Mouse (Mus musculus) forebrain, embryonic 16.5 days (tissue): ENCODE measurements around the gene Shb. TPM values are rescaled to one million over a fixed set of nuclear protein-coding genes. Genes with fewer than 3 reads are reported as not detected.
A peak's percentile ranks its signal among the peaks of the same experiment; 100 is the strongest.

Experiments
- ATAC-seq: fragments of 200-750 bp; cut with Nextera tagmentation; 2 replicates; pipeline ENCODE4 v1.8.0; 2017; ENCODE audit warnings: mild to moderate bottlenecking, moderate library complexity
- H3K27ac ChIP-seq: fragments of 300-500 bp; sonication (generic); 2 replicates; pipeline ENCODE4 v1.5.1; 2014; ENCODE audit warnings: low read length, control low read depth
- H3K27me3 ChIP-seq: fragments of 300-500 bp; sonication (generic); replicated peaks from 2 replicates; pipeline ENCODE4 v1.6.1; 2014; ENCODE audit warnings: low read length; ENCODE audit not compliant: control insufficient read depth, insufficient read depth
- H3K36me3 ChIP-seq: fragments of 300-500 bp; sonication (generic); 2 replicates; pipeline ENCODE4 v1.6.1; 2014; ENCODE audit not compliant: control insufficient read depth, insufficient read depth
- H3K4me1 ChIP-seq: fragments of 300-500 bp; sonication (generic); replicated peaks from 2 replicates; pipeline ENCODE4 v1.6.1; 2014; ENCODE audit warnings: low read length; ENCODE audit not compliant: control insufficient read depth, insufficient read depth
- H3K4me2 ChIP-seq: fragments of 300-500 bp; sonication (generic); 2 replicates; pipeline ENCODE4 v1.6.1; 2014; ENCODE audit warnings: mild to moderate bottlenecking, low read length, control low read depth
- H3K4me3 ChIP-seq: fragments of 300-500 bp; sonication (generic); replicated peaks from 2 replicates; pipeline ENCODE4 v1.5.1; 2014; ENCODE audit warnings: mild to moderate bottlenecking, low read length, control low read depth
- H3K9ac ChIP-seq: fragments of 300-500 bp; sonication (generic); replicated peaks from 2 replicates; pipeline ENCODE4 v1.6.1; 2014; ENCODE audit warnings: low read depth, low read length, control low read depth
- H3K9me3 ChIP-seq: fragments of 300-500 bp; sonication (generic); 2 replicates; pipeline ENCODE4 v1.6.1; 2016; ENCODE audit warnings: low read length; ENCODE audit not compliant: control insufficient read depth
- WGBS: fragments of 180-500 bp; shearing (Covaris S2); extraction: QIAGEN DNeasy Blood & Tissue Kit; methylation state at CpG from one replicate; pipeline ENCODE4 v1.1.7; 2014; 5-methylcytosine and 5-hydroxymethylcytosine counted together
- polyA plus RNA-seq: library from polyadenylated mRNA; unstranded; fragments of >200 nt; fragmentation: Nextera tagmentation; extraction: Ambion mirVana; gene quantifications from 2 replicates; pipeline ENCODE4 v1.2.1, GENCODE M21; 2015

The Shb gene
- 5.8 and 7.0 TPM in 2 replicates for polyA plus RNA-seq

DNA sequence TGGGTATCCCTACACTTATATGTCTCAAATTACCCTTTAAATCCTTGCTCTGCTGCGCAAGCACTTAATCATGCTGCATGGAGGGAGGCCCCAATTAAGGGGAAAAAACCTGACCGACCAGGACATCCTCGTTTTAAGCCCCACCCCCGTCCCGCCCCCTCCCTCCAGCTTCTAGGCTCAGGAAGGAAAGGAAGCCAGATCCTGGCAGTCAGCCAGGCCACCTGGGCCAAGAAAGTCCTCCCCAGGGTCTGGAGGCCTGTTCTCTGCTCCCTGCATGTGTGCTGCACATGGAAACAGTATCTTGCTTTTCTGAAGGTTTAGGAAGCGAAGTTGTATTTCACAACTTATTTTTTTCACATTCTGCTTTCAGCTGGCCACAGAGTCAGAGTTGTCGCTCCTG, at the start of gene Shb:
Gene Shb, minus strand, starts transcription at position 96 of the 400 bp plus-strand sequence.
- H3K4me1 ChIP-seq, result peaks cover 34% of the 10 kb centered on the region
- H3K27ac ChIP-seq, result no peak within 1 kb of the TSS
- H3K9ac ChIP-seq, result no peak within 1 kb of the TSS
- peak within 1 kb of the TSS; percentile 75 for H3K4me3 ChIP-seq
- no peaks in the 10 kb centered on the region for H3K27me3 ChIP-seq
- H3K36me3 ChIP-seq, result no peaks in the 10 kb centered on the region
- no peak for ATAC-seq
- H3K4me2 ChIP-seq, result peak within 1 kb of the TSS; percentile 66
- 8% methylated on average over 7 of the region's 7 CpGs for WGBS
- no peaks in the 10 kb centered on the region for H3K9me3 ChIP-seq

DNA sequence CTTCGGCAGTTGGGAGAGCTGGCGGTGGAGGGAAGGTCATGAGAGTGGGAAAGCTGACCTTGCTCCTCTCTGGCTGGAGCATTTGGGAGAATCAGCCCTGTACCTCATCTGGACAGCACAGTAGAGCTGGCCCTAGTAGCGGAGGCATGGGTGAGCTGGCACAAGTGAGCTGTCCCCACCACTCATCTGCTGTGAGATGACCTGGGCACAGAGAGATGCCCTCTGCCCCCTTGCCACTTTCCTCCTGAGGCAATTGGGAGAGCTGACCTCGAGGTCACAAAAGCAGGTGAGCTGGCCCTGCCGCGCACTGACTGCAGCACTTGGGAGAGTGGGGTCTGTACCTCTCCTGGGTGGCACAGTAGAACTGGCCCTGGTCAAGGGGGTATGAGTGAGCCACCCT, 48.8 kb upstream of the Shb start:
- H3K27me3 ChIP-seq, result no peaks in the 10 kb centered on the region
- H3K4me1 ChIP-seq, result peaks cover 13% of the 10 kb centered on the region; the same call in 1 of the 2 replicates
- no peaks in the 10 kb centered on the region for H3K9me3 ChIP-seq
- no peak overlapping the region for H3K9ac ChIP-seq
- H3K4me3 ChIP-seq, result no peak overlapping the region
- no peaks in the 10 kb centered on the region for H3K36me3 ChIP-seq
- over 99% methylated on average over 6 of the region's 6 CpGs for WGBS
- no peak overlapping the region for H3K27ac ChIP-seq
- no peak overlapping the region for H3K4me2 ChIP-seq
- ATAC-seq, result no peak

DNA sequence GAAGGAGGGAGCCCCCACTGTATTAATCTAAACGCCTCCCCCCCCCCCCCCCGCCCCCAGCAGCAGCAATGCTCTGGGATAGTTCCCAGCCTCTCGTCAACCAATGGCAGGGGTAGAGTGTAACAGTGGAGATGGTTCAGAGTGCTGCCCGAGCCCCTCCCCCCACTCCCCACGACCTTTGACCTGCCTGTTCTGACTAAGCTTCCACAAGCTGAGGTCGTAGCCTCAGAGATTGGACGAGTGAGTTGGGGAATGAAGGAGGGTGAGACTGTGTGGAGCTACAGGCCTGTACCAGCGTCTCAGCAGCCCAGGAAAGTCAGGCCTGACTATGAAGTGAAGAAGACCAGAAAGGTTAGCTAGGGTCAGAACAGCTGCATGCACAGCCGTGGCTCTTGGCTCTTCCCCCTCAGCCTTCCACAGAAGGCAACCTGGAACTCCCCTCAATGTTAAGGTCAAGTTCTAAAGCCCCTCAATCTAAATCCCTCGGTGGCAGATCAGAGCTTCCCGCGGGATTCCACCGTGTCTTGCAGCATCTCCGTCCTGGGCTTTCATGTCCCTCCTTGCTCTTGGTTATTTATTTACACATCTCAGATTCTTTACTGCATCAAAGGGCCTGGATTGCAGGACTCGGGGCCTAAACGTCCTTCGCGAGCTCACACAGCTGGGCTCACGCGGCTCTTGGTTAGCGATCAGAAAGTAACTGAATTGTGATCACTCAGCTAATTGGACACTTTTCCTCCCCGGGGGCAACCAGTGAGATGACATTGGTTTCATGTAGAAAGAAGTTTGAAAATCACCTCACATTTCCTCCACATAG, 46.5 kb upstream of the Shb start:
- H3K27me3 ChIP-seq, result no peaks in the 10 kb centered on the region
- H3K9me3 ChIP-seq, result no peaks in the 10 kb centered on the region
- no peaks in the 10 kb centered on the region for H3K36me3 ChIP-seq
- no peak overlapping the region for H3K4me3 ChIP-seq
- ATAC-seq, result no peak
- WGBS, result 28% methylated on average over 21 of the region's 22 CpGs
- peaks cover 13% of the 10 kb centered on the region; the same call in 1 of the 2 replicates for H3K4me1 ChIP-seq
- no peak overlapping the region for H3K27ac ChIP-seq
- no peak overlapping the region for H3K4me2 ChIP-seq
- no peak overlapping the region for H3K9ac ChIP-seq

DNA sequence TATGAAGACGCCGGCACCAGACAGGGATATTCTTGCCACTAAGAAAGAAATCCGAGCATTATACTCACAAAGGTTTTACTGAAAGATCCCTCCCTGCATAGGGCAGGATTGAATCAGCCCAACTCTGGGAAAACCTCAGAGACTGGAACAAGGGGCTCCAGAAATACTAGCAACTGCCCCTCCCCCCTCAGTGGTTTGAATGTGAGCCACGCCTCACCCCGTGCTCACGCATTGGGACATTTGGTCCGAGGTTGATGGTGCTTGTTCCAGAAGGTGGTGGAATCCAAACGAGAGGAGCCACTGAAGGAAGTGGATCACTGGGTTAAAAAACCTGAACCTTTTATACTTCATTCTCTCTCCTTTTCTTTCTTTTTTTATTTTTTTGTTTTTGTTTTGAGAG, 45.4 kb upstream of the Shb start:
- Histone ChIP-seq H3K4me1 (peaks cover 11% of the 10 kb centered on the region; the same call in 1 of the 2 replicates), H3K27ac (no peak overlapping the region), H3K4me3 (no peak overlapping the region), H3K9ac (no peak overlapping the region), H3K36me3 (no peaks in the 10 kb centered on the region), H3K27me3 (no peaks in the 10 kb centered on the region), H3K4me2 (no peak overlapping the region), H3K9me3 (no peaks in the 10 kb centered on the region)
- 44% methylated on average over 8 of the region's 8 CpGs for WGBS
- ATAC-seq, result no peak

DNA sequence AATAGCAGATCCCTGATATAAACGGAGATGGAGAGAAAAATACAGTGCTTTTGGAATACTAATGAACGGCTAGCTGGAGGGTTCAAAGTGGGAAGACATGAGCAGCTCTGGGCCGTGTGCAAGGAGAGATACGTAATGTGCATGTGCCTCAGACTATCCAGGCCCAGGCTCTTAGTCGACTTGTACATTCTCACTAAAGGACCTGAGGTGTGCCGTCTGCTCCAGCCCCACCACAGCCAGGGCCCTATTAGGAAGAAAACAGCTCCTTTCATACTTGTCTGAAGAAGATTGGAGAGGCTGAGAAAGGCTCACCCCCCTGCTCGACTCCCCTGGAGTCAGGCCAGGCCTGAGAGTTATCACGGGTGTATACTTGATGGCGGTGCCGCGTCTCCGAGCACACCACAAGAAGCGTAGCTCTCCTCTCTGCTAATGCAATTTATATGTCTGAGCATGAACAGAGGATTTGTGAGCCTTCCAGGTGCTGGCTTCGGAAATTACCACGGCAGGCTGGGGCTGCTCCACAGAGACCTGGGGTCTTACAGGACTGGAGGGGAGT, 42.4 kb upstream of the Shb start:
- Histone ChIP-seq H3K4me2 (no peak overlapping the region), H3K9ac (no peak overlapping the region), H3K36me3 (no peaks in the 10 kb centered on the region), H3K27ac (no peak overlapping the region), H3K4me3 (no peak overlapping the region), H3K9me3 (no peaks in the 10 kb centered on the region), H3K4me1 (0 out of 2 replicates have a peak, but pooled peaks cover 6% of the 10 kb centered on the region), H3K27me3 (no peaks in the 10 kb centered on the region)
- ATAC-seq, result no peak
- 56% methylated on average over 15 of the region's 15 CpGs for WGBS

DNA sequence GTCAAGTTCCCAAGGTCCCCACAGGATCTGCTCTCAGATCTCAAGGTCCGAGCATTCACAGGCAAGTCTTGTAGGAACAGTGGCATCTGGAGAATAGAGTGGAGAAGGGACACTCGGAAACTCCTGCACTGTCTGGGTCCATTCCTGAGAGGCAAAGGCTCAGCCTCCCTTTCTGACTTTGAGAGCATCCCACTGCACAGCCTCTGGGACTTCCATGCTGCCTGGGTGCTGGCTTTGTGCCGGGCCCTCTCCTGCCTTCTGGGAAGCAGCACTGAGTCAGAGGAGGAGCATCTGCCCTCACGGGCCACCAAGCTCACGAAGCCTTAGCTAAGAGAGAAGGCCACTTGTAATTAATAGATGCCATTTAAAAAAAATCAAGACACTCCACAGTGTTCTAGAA, 37.3 kb upstream of the Shb start:
- WGBS, result 77% methylated on average over 5 of the region's 5 CpGs
- no peaks in the 10 kb centered on the region for H3K4me1 ChIP-seq
- no peaks in the 10 kb centered on the region for H3K36me3 ChIP-seq
- H3K9me3 ChIP-seq, result no peaks in the 10 kb centered on the region
- H3K27ac ChIP-seq, result no peak overlapping the region
- H3K4me2 ChIP-seq, result no peak overlapping the region
- no peak overlapping the region for H3K9ac ChIP-seq
- no peaks in the 10 kb centered on the region for H3K27me3 ChIP-seq
- no peak for ATAC-seq
- no peak overlapping the region for H3K4me3 ChIP-seq

DNA sequence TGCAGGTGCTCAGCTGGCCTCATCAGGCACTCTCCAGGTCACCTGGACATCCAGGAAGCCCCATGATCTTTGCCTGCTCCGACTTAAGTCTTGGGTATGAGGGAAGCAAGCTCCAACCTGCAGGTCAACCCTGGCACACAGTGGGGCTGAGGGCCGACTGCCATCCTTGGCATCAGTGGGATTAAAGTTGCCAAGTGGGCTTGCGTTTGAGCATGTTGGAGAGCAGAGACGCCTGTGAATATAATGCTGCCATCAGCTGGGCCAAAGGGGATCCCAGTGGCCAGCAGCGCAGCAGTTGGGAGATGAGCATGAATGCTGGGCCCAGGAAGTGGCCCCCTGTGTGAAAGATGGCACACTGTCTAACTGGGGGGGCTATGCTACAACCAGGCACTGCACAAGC, 25.9 kb upstream of the Shb start:
- Histone ChIP-seq H3K27ac (no peak overlapping the region), H3K4me2 (no peak overlapping the region), H3K9ac (no peak overlapping the region), H3K36me3 (no peaks in the 10 kb centered on the region), H3K9me3 (no peaks in the 10 kb centered on the region), H3K4me1 (no peaks in the 10 kb centered on the region), H3K27me3 (no peaks in the 10 kb centered on the region), H3K4me3 (no peak overlapping the region)
- 85% methylated on average over 5 of the region's 5 CpGs for WGBS
- ATAC-seq, result no peak

DNA sequence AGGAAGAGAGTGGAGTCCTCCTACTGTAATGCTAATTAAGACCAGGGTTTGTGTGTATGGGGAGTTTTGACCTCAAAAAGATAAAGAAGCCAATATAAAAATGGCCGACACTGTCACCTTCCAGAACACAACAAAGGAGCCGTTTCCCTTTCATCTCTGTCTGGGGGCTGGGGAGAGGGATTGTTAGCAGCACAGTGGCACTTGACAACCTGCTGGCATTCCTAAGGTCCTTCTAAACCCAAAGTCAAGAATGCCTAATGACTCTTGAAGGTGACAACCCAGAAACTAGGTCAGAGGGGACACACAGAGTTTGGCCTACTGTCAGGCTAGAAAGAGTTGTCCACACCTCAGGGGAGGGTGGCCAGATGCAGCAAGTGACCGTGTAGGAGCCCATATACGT, 20.3 kb upstream of the Shb start:
- Histone ChIP-seq H3K4me2 (no peak overlapping the region), H3K36me3 (no peaks in the 10 kb centered on the region), H3K27me3 (no peaks in the 10 kb centered on the region), H3K9ac (no peak overlapping the region), H3K9me3 (no peaks in the 10 kb centered on the region), H3K27ac (no peak overlapping the region), H3K4me3 (no peak overlapping the region), H3K4me1 (no peaks in the 10 kb centered on the region)
- ATAC-seq, result no peak
- WGBS, result 53% methylated on average over 4 of the region's 4 CpGs

DNA sequence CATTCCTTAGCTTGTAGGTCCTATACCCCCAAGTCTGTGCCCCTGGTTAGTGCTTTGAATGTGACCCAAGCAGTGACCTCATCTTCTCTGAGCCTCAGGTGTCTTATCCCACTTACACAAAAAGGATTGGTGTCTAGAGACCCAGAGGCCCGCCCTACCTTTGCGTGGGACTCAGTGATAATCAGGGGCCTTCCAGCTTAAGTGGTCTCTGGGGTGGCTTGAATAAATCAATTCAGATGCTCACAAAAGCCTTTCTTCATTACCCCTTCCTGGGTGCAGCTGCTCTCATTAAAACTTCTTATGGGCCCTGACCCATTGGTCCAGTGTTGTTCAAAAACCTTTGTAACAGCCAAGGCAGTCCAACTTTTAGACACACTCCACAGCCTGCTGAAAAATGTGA, 18.7 kb upstream of the Shb start:
- WGBS, result 9% methylated on average over 2 of the region's 2 CpGs
- Histone ChIP-seq H3K4me2 (no peak overlapping the region), H3K36me3 (no peaks in the 10 kb centered on the region), H3K27ac (no peak overlapping the region), H3K9ac (no peak overlapping the region), H3K4me3 (no peak overlapping the region), H3K9me3 (no peaks in the 10 kb centered on the region), H3K27me3 (no peaks in the 10 kb centered on the region), H3K4me1 (no peaks in the 10 kb centered on the region)
- no peak for ATAC-seq
